In genomic region chr1:93271751-93272150, GRCm38 (mm10) we compare ENCODE assay signal across 20 mouse cellular contexts. TPM values are rescaled to one million over a fixed set of nuclear protein-coding genes. Genes with fewer than 3 reads are reported as not detected.
DNase-seq lines count a peak whose midpoint lies in the region; ATAC-seq lines count a peak whose summit lies in the region.
"Had no signal": no experiment of that assay in that cellular context is flagged by ENCODE, and none has a peak within 500 bp of the region (broad histone marks: within the 10 kb centered on the region; RNA-seq: fewer than 3 reads in every experiment).

No protein-coding gene starts in this region.

- no peak overlapping the region for H3K4me2 ChIP-seq in kidney, embryonic 16.5 days (replicated peaks; ENCODE audit: low read depth, low read length)
- H3K4me2 ChIP-seq in neural tube, embryonic 12.5 days (replicated peaks) = no peak overlapping the region
- H3K4me2 ChIP-seq in neural tube, embryonic 15.5 days = no peak overlapping the region

- ATAC-seq in kidney, embryonic 16.5 days (ENCODE audit: low FRiP score, low TSS enrichment) = 0 out of 2 replicates have a peak, but pooled peaks have one; percentile 28
- ATAC-seq in neural tube, embryonic 12.5 days (ENCODE audit: low FRiP score, low read depth) = 0 out of 2 replicates have a peak, but pooled peaks have one; percentile 41
- no peak for ATAC-seq in neural tube, embryonic 15.5 days (ENCODE audit: low FRiP score)
- ATAC-seq: activated CD4-positive, CD25-positive, alpha-beta regulatory T cell, adult 4 months; CD4-positive, CD25-positive, alpha-beta regulatory T cell, adult 4 months; Patski had no signal

- H3K9me3 ChIP-seq in kidney, embryonic 16.5 days (ENCODE audit: low read length) = no peaks in the 10 kb centered on the region
- no peaks in the 10 kb centered on the region for H3K9me3 ChIP-seq in neural tube, embryonic 12.5 days
- H3K9me3 ChIP-seq in neural tube, embryonic 15.5 days (replicated peaks) = no peaks in the 10 kb centered on the region
- H3K9me3 ChIP-seq: embryonic facial prominence, embryonic 10.5 days; embryonic facial prominence, embryonic 12.5 days; forebrain, embryonic 13.5 days; forebrain, embryonic 15.5 days; G1E had no signal

- no peaks in the 10 kb centered on the region for H3K27me3 ChIP-seq in kidney, embryonic 16.5 days (ENCODE audit: insufficient read depth, low read length)
- no peaks in the 10 kb centered on the region for H3K27me3 ChIP-seq in neural tube, embryonic 12.5 days (replicated peaks)
- H3K27me3 ChIP-seq in neural tube, embryonic 15.5 days (replicated peaks) = no peaks in the 10 kb centered on the region
- H3K27me3 ChIP-seq: embryonic facial prominence, embryonic 12.5 days; forebrain, embryonic 13.5 days; forebrain, embryonic 15.5 days; Patski had no signal

- H3K9ac ChIP-seq in kidney, embryonic 16.5 days (replicated peaks; ENCODE audit: low read length) = no peak overlapping the region
- H3K9ac ChIP-seq in neural tube, embryonic 12.5 days = no peak overlapping the region
- H3K9ac ChIP-seq in neural tube, embryonic 15.5 days (replicated peaks) = no peak overlapping the region
- H3K9ac ChIP-seq: embryonic facial prominence, embryonic 12.5 days; forebrain, embryonic 13.5 days had no signal

- no peaks in the 10 kb centered on the region for H3K36me3 ChIP-seq in kidney, embryonic 16.5 days (ENCODE audit: insufficient read depth, low read length)
- no peaks in the 10 kb centered on the region for H3K36me3 ChIP-seq in neural tube, embryonic 12.5 days
- no peaks in the 10 kb centered on the region for H3K36me3 ChIP-seq in neural tube, embryonic 15.5 days
- H3K36me3 ChIP-seq: embryonic facial prominence, embryonic 10.5 days; forebrain, embryonic 15.5 days; G1E had no signal

- H3K4me3 ChIP-seq in kidney, embryonic 16.5 days (ENCODE audit: low read length) = no peak overlapping the region
- no peak overlapping the region for H3K4me3 ChIP-seq in neural tube, embryonic 12.5 days
- H3K4me3 ChIP-seq in neural tube, embryonic 15.5 days (replicated peaks) = no peak overlapping the region
- H3K4me3 ChIP-seq: embryonic facial prominence, embryonic 12.5 days had no signal

- 80% methylated on average over 5 of the region's 6 CpGs for WGBS in kidney, embryonic 16.5 days
- 76% methylated on average over 6 of the region's 6 CpGs for WGBS in neural tube, embryonic 12.5 days
- WGBS in neural tube, embryonic 15.5 days = 86% methylated on average over 5 of the region's 6 CpGs

- DNase-seq in heart, adult 11 months = peak; percentile 79
- no peak for DNase-seq in heart, adult 8-10 months (ENCODE audit: low spot score)
- DNase-seq in kidney, postnatal 10 days = no peak
- DNase-seq: adrenal gland, adult 8-10 months; cerebellum, adult 11-12 months; cerebellum, adult 2 months; cerebellum, adult 9-10 months; cerebellum, postnatal 10 days; cerebellum, postnatal 25 days had no signal

- H3K4me1 ChIP-seq in kidney, embryonic 16.5 days (ENCODE audit: insufficient read depth, low read length) = 0 out of 2 replicates have a peak, but pooled peaks cover 1% of the 10 kb centered on the region
- no peaks in the 10 kb centered on the region for H3K4me1 ChIP-seq in neural tube, embryonic 12.5 days
- H3K4me1 ChIP-seq in neural tube, embryonic 15.5 days = peaks cover 9% of the 10 kb centered on the region; the same call in 1 of the 2 replicates

- no peak overlapping the region for H3K27ac ChIP-seq in kidney, embryonic 16.5 days (ENCODE audit: low read length)
- H3K27ac ChIP-seq in neural tube, embryonic 12.5 days = no peak overlapping the region
- H3K27ac ChIP-seq in neural tube, embryonic 15.5 days (replicated peaks) = no peak overlapping the region
- H3K27ac ChIP-seq: embryonic facial prominence, embryonic 10.5 days; embryonic facial prominence, embryonic 12.5 days; forebrain, embryonic 13.5 days; forebrain, embryonic 15.5 days had no signal

RNA-seq across cellular contexts. Expression of gene Mterf4, which starts 34.0 kb away (rescaled TPM):
- 10 to 100 TPM; 13.8 to 17.4 (median 14.7) TPM for total RNA-seq in heart, adult 8-10 months (2022)
- 34.3 and 34.8 TPM in 2 replicates for polyA plus RNA-seq in kidney, embryonic 16.5 days (2015; fragmentation: Nextera tagmentation; extraction: Ambion mirVana)
- 35.1 and 35.3 TPM in 2 replicates for polyA plus RNA-seq in neural tube, embryonic 12.5 days (2016; fragmentation: Nextera tagmentation; extraction: Ambion mirVana)
- 34.2 and 34.6 TPM in 2 replicates for polyA plus RNA-seq in neural tube, embryonic 15.5 days (2015; fragmentation: Nextera tagmentation; extraction: Ambion mirVana)

RNA-seq across cellular contexts. Expression of gene Sned1, which starts 36.1 kb away (rescaled TPM):
- 10 to 100 TPM in 1 of 4 experiments, 1 to 10 TPM in 3; 5.7 to 12.3 (median 7.2) TPM for total RNA-seq in heart, adult 8-10 months (2022)
- 9.5 and 11.1 TPM in 2 replicates for polyA plus RNA-seq in kidney, embryonic 16.5 days (2015; fragmentation: Nextera tagmentation; extraction: Ambion mirVana)
- 10.4 and 12.4 TPM in 2 replicates for polyA plus RNA-seq in neural tube, embryonic 12.5 days (2016; fragmentation: Nextera tagmentation; extraction: Ambion mirVana)
- polyA plus RNA-seq in neural tube, embryonic 15.5 days (2015; fragmentation: Nextera tagmentation; extraction: Ambion mirVana) = 7.5 and 8.0 TPM in 2 replicates
- polyA plus RNA-seq: G1E had no signal
